8 mouse cellular contexts compared by ENCODE assay signal in the genomic region with DNA sequence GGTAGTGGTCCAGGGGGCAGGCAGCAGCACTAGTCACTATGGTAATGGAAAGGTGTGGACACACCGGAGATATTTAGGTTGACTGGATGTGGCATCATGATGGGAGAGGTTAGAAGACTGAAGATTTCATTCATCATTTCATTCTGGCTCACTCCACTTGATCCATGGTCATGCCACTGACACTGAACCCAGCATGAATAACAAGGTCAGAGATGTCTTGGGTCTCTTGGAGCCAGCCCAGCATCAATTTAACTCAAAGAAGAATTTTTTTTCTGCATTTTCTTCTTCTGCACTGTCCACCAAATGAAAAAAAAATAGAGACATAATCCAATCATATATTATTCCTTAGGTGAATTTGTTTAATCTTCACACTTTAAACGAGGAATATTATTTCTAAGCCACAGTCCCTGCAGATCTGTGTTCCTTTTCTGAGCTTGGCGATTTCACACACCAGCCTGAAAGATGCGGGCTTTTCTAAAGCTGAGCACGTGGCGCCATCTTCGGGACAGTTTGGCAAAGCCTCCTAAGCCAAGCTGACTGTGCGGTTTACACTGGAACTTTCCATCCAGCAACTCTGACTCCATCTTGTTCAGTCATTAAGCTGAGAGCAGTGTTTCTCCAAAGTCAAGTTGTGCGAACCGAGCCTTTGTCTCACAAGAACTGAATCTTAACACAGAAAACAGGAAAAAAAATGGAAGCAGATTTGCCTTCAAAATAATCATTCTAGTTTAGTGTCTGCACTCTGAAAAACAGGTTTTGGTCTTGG. TPM values are rescaled to one million over a fixed set of nuclear protein-coding genes. Genes with fewer than 3 reads are reported as not detected.
DNase-seq lines count a peak whose midpoint lies in the region; ATAC-seq and TF ChIP-seq lines count a peak whose summit lies in the region.

No protein-coding gene starts in this region.

- no peaks in the 10 kb centered on the region for H3K36me3 ChIP-seq in G1E (replicated peaks)
- no peaks in the 10 kb centered on the region for H3K36me3 ChIP-seq in forebrain, embryonic 12.5 days (replicated peaks)
- no peaks in the 10 kb centered on the region for H3K36me3 ChIP-seq in lung, postnatal 0 days (ENCODE audit: insufficient read depth, low read length)

- TF ChIP-seq POLR2A in brain, embryonic 14.5 days (IDR thresholded peaks at IDR 0.05; ENCODE audit: borderline replicate concordance, extremely low read depth, insufficient read depth, insufficient read length, poor library complexity, severe bottlenecking), result no peak

- no peaks in the 10 kb centered on the region for H3K4me1 ChIP-seq in G1E (ENCODE audit: insufficient read depth, low read depth, low read length)
- no peaks in the 10 kb centered on the region for H3K4me1 ChIP-seq in forebrain, embryonic 12.5 days
- no peaks in the 10 kb centered on the region for H3K4me1 ChIP-seq in lung, postnatal 0 days (ENCODE audit: insufficient read depth, low read depth, low read length)

- 24% methylated on average over 10 of the region's 10 CpGs for WGBS in forebrain, embryonic 12.5 days
- WGBS in lung, postnatal 0 days, result 24% methylated on average over 10 of the region's 10 CpGs

- TF ChIP-seq EP300 in lung, postnatal 0 days (IDR thresholded peaks at IDR 0.05), result no peak

- no peaks in the 10 kb centered on the region for H3K9me3 ChIP-seq in G1E (replicated peaks)
- no peaks in the 10 kb centered on the region for H3K9me3 ChIP-seq in forebrain, embryonic 12.5 days
- no peaks in the 10 kb centered on the region for H3K9me3 ChIP-seq in lung, postnatal 0 days (ENCODE audit: low read length)

- no peak overlapping the region for H3K4me3 ChIP-seq in G1E (ENCODE audit: low read depth, low read length)
- H3K4me3 ChIP-seq in forebrain, embryonic 12.5 days (replicated peaks), result no peak overlapping the region
- H3K4me3 ChIP-seq in lung, postnatal 0 days (ENCODE audit: low read depth, low read length), result no peak overlapping the region

- no peak overlapping the region for H3K27ac ChIP-seq in forebrain, embryonic 12.5 days
- H3K27ac ChIP-seq in lung, postnatal 0 days (ENCODE audit: low read length), result no peak overlapping the region

- ATAC-seq in G1E (ENCODE audit: extremely low read depth, insufficient number of reproducible peaks, low FRiP score, poor library complexity, severe bottlenecking), result no peak
- ATAC-seq in forebrain, embryonic 12.5 days (ENCODE audit: low FRiP score), result peak; percentile 79
- peak; percentile 93 to 95 for ATAC-seq in hematopoietic stem cell, adult 5-6 weeks (replicated peaks in 1 of 2; ENCODE audit: insufficient read depth in 1 of 2, low FRiP score in 2 of 2, low TSS enrichment in 1 of 2, low read depth in 1 of 2, poor library complexity in 2 of 2, severe bottlenecking in 2 of 2)
- peak; percentile 41; the same call in 1 of the 2 replicates for ATAC-seq in lung, postnatal 0 days

- no peak overlapping the region for H3K4me2 ChIP-seq in forebrain, embryonic 12.5 days
- no peak overlapping the region for H3K4me2 ChIP-seq in lung, postnatal 0 days (replicated peaks; ENCODE audit: low read depth, low read length)

- H3K27me3 ChIP-seq in G1E (ENCODE audit: insufficient read depth, low read length), result peaks cover 16% of the 10 kb centered on the region
- H3K27me3 ChIP-seq in forebrain, embryonic 12.5 days, result peaks cover 10% of the 10 kb centered on the region; the same call in 1 of the 2 replicates
- H3K27me3 ChIP-seq in lung, postnatal 0 days (replicated peaks; ENCODE audit: insufficient read depth, low read length), result no peaks in the 10 kb centered on the region

- peak; percentile 2 for DNase-seq in G1E (ENCODE audit: low spot score)
- DNase-seq in brain, embryonic 14.5 days (ENCODE audit: low read depth), result peak; percentile 94
- DNase-seq in layer of hippocampus, adult 8-10 months (ENCODE audit: low spot score in 2 of 2), result peak; percentile 55 to 82
- DNase-seq in lung, postnatal 0 days (ENCODE audit: low spot score), result peak; percentile 76
- DNase-seq in retina, adult 2 months (ENCODE audit: low read depth, low spot score), result peak; percentile 72
- peak; percentile 42 for DNase-seq in urinary bladder, postnatal 25 days (ENCODE audit: low spot score)

- H3K9ac ChIP-seq in forebrain, embryonic 12.5 days, result no peak overlapping the region
- H3K9ac ChIP-seq in lung, postnatal 0 days (replicated peaks; ENCODE audit: low read depth), result no peak overlapping the region

- no peak; the same call in 1 of the 2 replicates for TF ChIP-seq CTCF in G1E (IDR thresholded peaks at IDR 0.05; ENCODE audit: low read depth, low read length)
- peak; percentile 98 for TF ChIP-seq CTCF in brain, embryonic 14.5 days (IDR thresholded peaks at IDR 0.05; ENCODE audit: borderline replicate concordance, extremely low read depth, insufficient read depth, insufficient read length)
- TF ChIP-seq CTCF in lung, postnatal 0 days (IDR thresholded peaks at IDR 0.05), result peak; percentile 84

RNA-seq across cellular contexts. Expression of a gene that starts 42.6 kb away (rescaled TPM):
- total RNA-seq in G1E (2014; fragmentation: Nextera tagmentation) (not detected in 2 replicates), G1E (2017) (0.81 and 1.4 TPM in 2 replicates)
- polyA plus RNA-seq in G1E (2012), result 0.02 and 0.07 TPM in 2 replicates
- 0.46 and 0.96 TPM in 2 replicates for polyA plus RNA-seq in brain, embryonic 14.5 days (2012; rRNA removed)
- polyA plus RNA-seq in forebrain, embryonic 12.5 days (2016; fragmentation: Nextera tagmentation; extraction: Ambion mirVana), result 1.5 and 2.4 TPM in 2 replicates
- total RNA-seq in hematopoietic stem cell, adult 5-6 weeks (2017), result 7.8 and 8.7 TPM in 2 replicates
- total RNA-seq in layer of hippocampus, adult 8-10 months (2022), result 1 to 10 TPM; 5.9 to 7.8 (median 6.4) TPM
- polyA plus RNA-seq in lung, postnatal 0 days (2015; fragmentation: Nextera tagmentation; extraction: Ambion mirVana), result 1.0 and 1.8 TPM in 2 replicates

RNA-seq across cellular contexts. Expression of a gene that starts 42.6 kb away (rescaled TPM):
- total RNA-seq in G1E (2014; fragmentation: Nextera tagmentation), result not detected in 2 replicates
- 0.06 and 0.11 TPM in 2 replicates for total RNA-seq in G1E (2017)
- polyA plus RNA-seq in G1E (2012), result not detected in 2 replicates
- 33.3 and 42.1 TPM in 2 replicates for polyA plus RNA-seq in brain, embryonic 14.5 days (2012; rRNA removed)
- polyA plus RNA-seq in forebrain, embryonic 12.5 days (2016; fragmentation: Nextera tagmentation; extraction: Ambion mirVana), result 44.3 and 46.8 TPM in 2 replicates
- not detected in 2 replicates for total RNA-seq in hematopoietic stem cell, adult 5-6 weeks (2017)
- total RNA-seq in layer of hippocampus, adult 8-10 months (2022), result 10 to 100 TPM; 19.6 to 28.3 (median 22.9) TPM
- polyA plus RNA-seq in lung, postnatal 0 days (2015; fragmentation: Nextera tagmentation; extraction: Ambion mirVana), result not detected in 2 replicates

Comparison
In these comparisons a context has a peak if more than half of its experiments do, and no peak if none do; other contexts are left out.
1. DNase-seq: peak in every context shown above with its lines; median percentile 94 in brain, embryonic 14.5 days; 76 in lung, postnatal 0 days; 72 in retina, adult 2 months; 68 in layer of hippocampus, adult 8-10 months; 42 in urinary bladder, postnatal 25 days; 2 in G1E.
2. RNA of a gene that starts 42.6 kb away (polyA plus RNA-seq): 44.3 to 46.8 TPM in forebrain, embryonic 12.5 days and 33.3 to 42.1 TPM in brain, embryonic 14.5 days; not detected in G1E and not detected in lung, postnatal 0 days; every median in the first group is over 10 times any median in the second.